ENCODE assay signal across 18 mouse cellular contexts in genomic region chr14:48871313-48871712, GRCm38 (mm10).
DNase-seq lines count a peak whose midpoint lies in the region; ATAC-seq and TF ChIP-seq lines count a peak whose summit lies in the region.
"Had no signal": no experiment of that assay in that cellular context is flagged by ENCODE, and none has a peak within 500 bp of the region (broad histone marks: within the 10 kb centered on the region; RNA-seq: fewer than 3 reads in every experiment).

No protein-coding gene starts in this region.

- no peak overlapping the region for H3K4me3 ChIP-seq in lung, postnatal 0 days (ENCODE audit: low read depth, low read length)

- H3K36me3 ChIP-seq in lung, postnatal 0 days (ENCODE audit: insufficient read depth, low read length), result no peaks in the 10 kb centered on the region
- H3K36me3 ChIP-seq: G1E had no signal

- H3K27me3 ChIP-seq in lung, postnatal 0 days (replicated peaks; ENCODE audit: insufficient read depth, low read length), result no peaks in the 10 kb centered on the region
- H3K27me3 ChIP-seq: CH12.LX had no signal

- peak; percentile 64 for DNase-seq in lung, postnatal 0 days (ENCODE audit: low spot score)
- no peak for DNase-seq in lung, postnatal 14 days
- DNase-seq: adrenal gland, adult 2 months; adrenal gland, adult 8-10 months; adrenal gland, postnatal 10 days; adrenal gland, postnatal 14 days; adrenal gland, postnatal 25 days; adrenal gland, postnatal 36 days; B cell, adult 2 months; cerebellum, adult 11 months; cerebellum, adult 11-12 months; cerebellum, adult 18-20 months; cerebellum, adult 2 months had no signal

- no peak for TF ChIP-seq CTCF in lung, postnatal 0 days (IDR thresholded peaks at IDR 0.05)

- H3K4me2 ChIP-seq in lung, postnatal 0 days (replicated peaks; ENCODE audit: low read depth, low read length), result no peak overlapping the region

- H3K27ac ChIP-seq in lung, postnatal 0 days (ENCODE audit: low read length), result no peak overlapping the region

- TF ChIP-seq EP300 in lung, postnatal 0 days (IDR thresholded peaks at IDR 0.05), result peak; percentile 52; the same call in 1 of the 2 replicates

- H3K9me3 ChIP-seq in lung, postnatal 0 days (ENCODE audit: low read length), result no peaks in the 10 kb centered on the region
- H3K9me3 ChIP-seq: G1E had no signal

- peak; percentile 52; the same call in 1 of the 2 replicates for ATAC-seq in lung, postnatal 0 days
- ATAC-seq: activated CD4-positive, CD25-positive, alpha-beta regulatory T cell, adult 4 months; CD4-positive, CD25-positive, alpha-beta regulatory T cell, adult 4 months; Patski had no signal

- no peaks in the 10 kb centered on the region for H3K4me1 ChIP-seq in lung, postnatal 0 days (ENCODE audit: insufficient read depth, low read depth, low read length)

- H3K9ac ChIP-seq in lung, postnatal 0 days (replicated peaks; ENCODE audit: low read depth), result no peak overlapping the region

- WGBS in lung, postnatal 0 days, result 64% methylated on average over 3 of the region's 3 CpGs
